Mouse (Mus musculus) activated CD4-positive, CD25-positive, alpha-beta regulatory T cell, adult 4 months (primary cell): ENCODE data around the gene Kmt2d. TPM values are rescaled to one million over a fixed set of nuclear protein-coding genes. Genes with fewer than 3 reads are reported as not detected.
"Not testable (repeated sequence)": the region's sequence is repeated elsewhere in the genome, so short reads cannot be mapped to it uniquely, and the experiment has no call there.

ENCODE experiments used
- ATAC-seq: one replicate; pipeline ENCODE4 v1.8.0; 2017
- polyA plus RNA-seq, 2 experiments: library from polyadenylated mRNA; unstranded; fragments of 100-300 nt; shearing (Covaris generic); gene quantifications; one replicate each; pipeline ENCODE4 v1.2.1; 2017

Kmt2d gene
- 10 to 100 TPM; 21.7 to 29.2 TPM for polyA plus RNA-seq

- ATAC-seq, result no peak
Measured at GRCm38 (mm10) chr15:98871070-98871915, at the start of gene Kmt2d. Kmt2d (minus strand) TSS chr15:98871204.

- not testable (repeated sequence) for ATAC-seq
Measured at GRCm38 (mm10) chr15:98918499-98918895, 47.5 kb upstream of the Kmt2d start.

GRCm38 (mm10) chr15:98917538-98918498 is 46.8 kb upstream of the Kmt2d start, which contains the start of gene Lmbr1l:
Lmbr1l (minus strand) TSS chr15:98918231.
- peak; percentile 97 for ATAC-seq

- ATAC-seq, result no peak
Measured at GRCm38 (mm10) chr15:98917091-98917490, 46.1 kb upstream of the Kmt2d start.

- ATAC-seq, result no peak
Measured at GRCm38 (mm10) chr15:98916016-98916415, 45.0 kb upstream of the Kmt2d start.

- no peak for ATAC-seq
Measured at GRCm38 (mm10) chr15:98914903-98915302, 43.9 kb upstream of the Kmt2d start.

- ATAC-seq, result no peak
Measured at GRCm38 (mm10) chr15:98904692-98905091, 33.7 kb upstream of the Kmt2d start.

GRCm38 (mm10) chr15:98902600-98902999 is 31.6 kb upstream of the Kmt2d start:
- ATAC-seq, result no peak

- ATAC-seq, result no peak
Measured at GRCm38 (mm10) chr15:98901530-98901929, 30.5 kb upstream of the Kmt2d start.

GRCm38 (mm10) chr15:98897928-98898800 is 27.2 kb upstream of the Kmt2d start, which contains the start of gene Dhh:
Dhh (minus strand) TSS chr15:98898540.
- no peak for ATAC-seq

GRCm38 (mm10) chr15:98897495-98897894 is 26.5 kb upstream of the Kmt2d start:
- ATAC-seq, result no peak

- no peak for ATAC-seq
Measured at GRCm38 (mm10) chr15:98895635-98896589, 24.9 kb upstream of the Kmt2d start.

- no peak for ATAC-seq
Measured at GRCm38 (mm10) chr15:98894746-98895634, 24.0 kb upstream of the Kmt2d start.

GRCm38 (mm10) chr15:98893940-98894745 is 23.1 kb upstream of the Kmt2d start, which contains the start of gene Rhebl1:
Rhebl1 (minus strand) TSS chr15:98894540.
- ATAC-seq, result peak; percentile 21

- ATAC-seq, result no peak
Measured at GRCm38 (mm10) chr15:98893036-98893435, 22.0 kb upstream of the Kmt2d start.

GRCm38 (mm10) chr15:98891907-98892606 is 21.1 kb upstream of the Kmt2d start:
- ATAC-seq, result peak; percentile 78

- ATAC-seq, result no peak
Measured at GRCm38 (mm10) chr15:98891198-98891742, 20.3 kb upstream of the Kmt2d start.

- ATAC-seq, result no peak
Measured at GRCm38 (mm10) chr15:98887526-98887925, 16.5 kb upstream of the Kmt2d start.
